Mouse (Mus musculus) right cerebral cortex, postnatal 14 days (tissue): ENCODE measurements at regions not wholly inside any gene's neighbourhood (a gene's known extent, or its start where the extent isn't known, plus 50 kb on each side); places are given as distances from the start of the nearest gene placed in this dataset.

Experiments used
- DNase-seq: peaks from one replicate; pipeline ENCODE4 v3.0.0; 2022

- DNase-seq, result no peak
Measured at GRCm38 (mm10) chr13:102294451-102294850, 398.9 kb upstream of the Cd180 start.

- no peak for DNase-seq
Measured at GRCm38 (mm10) chr13:102295079-102295478, 398.3 kb upstream of the Cd180 start.

- no peak for DNase-seq
Measured at GRCm38 (mm10) chr13:102307983-102308382, 385.4 kb upstream of the Cd180 start.

- DNase-seq, result no peak
Measured at GRCm38 (mm10) chr13:102312096-102312495, 381.3 kb upstream of the Cd180 start.

GRCm38 (mm10) chr13:102315921-102316692 lies 377.3 kb upstream of the Cd180 start:
- no peak for DNase-seq

GRCm38 (mm10) chr13:102318891-102319404 lies 374.4 kb upstream of the Cd180 start:
- no peak for DNase-seq

- no peak for DNase-seq
Measured at GRCm38 (mm10) chr13:102319453-102319852, 373.9 kb upstream of the Cd180 start.

- no peak for DNase-seq
Measured at GRCm38 (mm10) chr13:102323876-102324275, 369.5 kb upstream of the Cd180 start.

GRCm38 (mm10) chr13:102326003-102326402 lies 367.4 kb upstream of the Cd180 start:
- no peak for DNase-seq

- DNase-seq, result no peak
Measured at GRCm38 (mm10) chr13:102326544-102326943, 366.8 kb upstream of the Cd180 start.

- DNase-seq, result no peak
Measured at GRCm38 (mm10) chr13:102333667-102334066, 359.7 kb upstream of the Cd180 start.

GRCm38 (mm10) chr13:102334131-102334534 lies 359.2 kb upstream of the Cd180 start:
- peak; percentile 52 for DNase-seq

GRCm38 (mm10) chr13:102343236-102343635 lies 350.1 kb upstream of the Cd180 start:
- DNase-seq, result no peak

- no peak for DNase-seq
Measured at GRCm38 (mm10) chr13:102344606-102345269, 348.6 kb upstream of the Cd180 start.

- DNase-seq, result no peak
Measured at GRCm38 (mm10) chr13:102349493-102349892, 343.9 kb upstream of the Cd180 start.

GRCm38 (mm10) chr13:102352073-102352854 lies 341.1 kb upstream of the Cd180 start:
- DNase-seq, result no peak

- no peak for DNase-seq
Measured at GRCm38 (mm10) chr13:102355569-102355968, 337.8 kb upstream of the Cd180 start.

GRCm38 (mm10) chr13:102372451-102373082 lies 320.8 kb upstream of the Cd180 start:
- no peak for DNase-seq

GRCm38 (mm10) chr13:102380667-102381066 lies 312.7 kb upstream of the Cd180 start:
- no peak for DNase-seq

- no peak for DNase-seq
Measured at GRCm38 (mm10) chr13:102391911-102392310, 301.4 kb upstream of the Cd180 start.

GRCm38 (mm10) chr13:102392868-102393661 lies 300.3 kb upstream of the Cd180 start:
- DNase-seq, result no peak

- DNase-seq, result no peak
Measured at GRCm38 (mm10) chr13:102393662-102393970, 299.7 kb upstream of the Cd180 start.
